Mouse (Mus musculus): ENCODE data around the gene Mrgpra3.

The Mrgpra3 gene

DNA sequence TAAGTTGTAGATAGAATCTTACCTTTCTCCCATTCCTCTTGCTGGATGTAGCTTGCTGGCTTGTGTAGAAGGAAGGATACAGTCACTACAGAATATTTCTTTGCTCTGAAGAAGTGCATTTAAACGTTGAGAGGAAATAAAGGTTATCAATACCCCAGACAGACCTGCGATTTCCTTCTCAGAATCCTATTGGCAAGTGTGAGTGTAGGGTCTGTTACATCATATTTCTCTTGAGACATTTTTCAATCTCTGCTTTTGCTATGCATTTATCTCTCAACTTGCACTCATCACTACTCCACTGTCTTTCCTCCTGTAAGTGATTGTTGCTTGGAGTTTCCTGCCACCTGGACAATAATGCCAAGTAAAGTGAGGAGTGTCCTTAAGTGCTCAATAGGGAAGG, at the start of gene Mrgpra3:
Gene Mrgpra3, minus strand, starts transcription at position 101 of the 400 bp plus-strand sequence.
- no peak for DNase-seq

All from layer of hippocampus, adult 9-11 months (tissue).